Mouse (Mus musculus) E14TG2a.4 (cell line): ENCODE data around the gene Bmp2k.

Source experiments
- H3K27me3 ChIP-seq: 2 replicates; pipeline ENCODE4 v1.6.1; 2014; ENCODE audit warnings: low read length, control low read depth; ENCODE audit not compliant: insufficient read depth
- H3K36me3 ChIP-seq: 2 replicates; pipeline ENCODE4 v1.6.1; 2014; ENCODE audit warnings: low read length, control low read depth; ENCODE audit not compliant: insufficient read depth
- H3K4me1 ChIP-seq: replicated peaks from 2 replicates; pipeline ENCODE4 v1.6.1; 2014; ENCODE audit warnings: low read depth, low read length, control low read depth
- H3K4me3 ChIP-seq: replicated peaks from 2 replicates; pipeline ENCODE4 v1.5.1; 2014; ENCODE audit warnings: mild to moderate bottlenecking, low read length
- H3K9me3 ChIP-seq: 2 replicates; pipeline ENCODE4 v1.6.1; 2014; ENCODE audit warnings: low read length, control low read depth
- CTCF ChIP-seq: conservative IDR thresholded peaks from 2 replicates; pipeline ENCODE4 v1.5.1; 2014; ENCODE audit warnings: low read length
- NANOG ChIP-seq: IDR thresholded peaks from 2 replicates; pipeline ENCODE4 v1.6.1; 2014; ENCODE audit warnings: borderline replicate concordance, low read length, mixed read lengths
- POU5F1 ChIP-seq: IDR thresholded peaks from 2 replicates; pipeline ENCODE4 v1.6.1; 2014; ENCODE audit warnings: low read length, borderline replicate concordance

Bmp2k gene

DNA sequence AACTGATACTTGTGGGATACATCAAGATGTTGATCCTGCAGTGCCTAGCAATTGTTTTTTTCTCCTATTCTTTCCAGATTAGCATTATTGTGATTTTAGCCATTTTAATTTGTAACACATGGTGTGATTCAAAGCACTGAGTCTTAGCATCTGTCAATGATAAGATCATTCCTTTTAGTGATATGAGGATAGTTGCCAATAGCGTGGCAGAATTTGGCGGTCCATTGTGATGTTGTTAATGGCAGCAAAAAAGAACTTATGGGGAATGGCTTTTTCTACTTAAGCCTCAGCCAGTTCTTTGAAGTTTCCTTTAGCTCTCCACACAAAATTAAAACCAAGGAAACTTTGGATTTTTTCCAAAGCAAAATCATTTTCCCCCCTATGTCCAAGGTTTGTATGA lies 132.1 kb downstream of the Bmp2k start:
- H3K4me1 ChIP-seq, result no peaks in the 10 kb centered on the region
- no peak overlapping the region for H3K4me3 ChIP-seq
- H3K36me3 ChIP-seq, result no peaks in the 10 kb centered on the region
- no peak for TF ChIP-seq NANOG
- TF ChIP-seq CTCF, result no peak
- no peak for TF ChIP-seq POU5F1
- H3K9me3 ChIP-seq, result no peaks in the 10 kb centered on the region
- H3K27me3 ChIP-seq, result no peaks in the 10 kb centered on the region

DNA sequence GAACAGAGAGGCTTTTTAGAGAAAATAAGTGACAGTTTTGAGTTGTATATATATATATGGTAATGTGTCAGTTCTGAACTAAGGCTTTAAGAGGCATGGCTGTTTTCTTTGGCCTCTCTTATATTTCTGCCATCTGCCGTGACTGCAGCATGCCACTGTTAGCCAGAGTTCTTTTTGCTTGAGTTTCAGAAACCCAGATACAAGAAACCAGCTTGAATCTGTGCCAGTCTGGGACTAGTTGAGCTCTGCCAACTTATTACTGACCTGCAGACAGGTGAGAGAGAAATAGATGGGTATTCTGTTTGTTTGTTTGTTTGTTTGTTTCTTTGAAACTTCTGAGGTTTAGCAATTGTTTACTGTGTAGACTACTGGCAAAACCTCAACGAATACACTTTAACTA lies 137.8 kb downstream of the Bmp2k start:
- no peaks in the 10 kb centered on the region for H3K27me3 ChIP-seq
- H3K4me3 ChIP-seq, result no peak overlapping the region
- H3K4me1 ChIP-seq, result no peaks in the 10 kb centered on the region
- no peaks in the 10 kb centered on the region for H3K36me3 ChIP-seq
- H3K9me3 ChIP-seq, result no peaks in the 10 kb centered on the region
- no peak for TF ChIP-seq CTCF
- TF ChIP-seq POU5F1, result no peak
- TF ChIP-seq NANOG, result no peak
